Mouse (Mus musculus) cortical plate, adult 2 months (tissue): ENCODE measurements at regions not wholly inside any gene's neighbourhood (a gene's known extent, or its start where the extent isn't known, plus 50 kb on each side); places are given as distances from the start of the nearest gene placed in this dataset.

Experiments used
- H3K27ac ChIP-seq: fragments of 200-500 bp; 2 replicates; pipeline ENCODE4 v1.5.1; 2012; ENCODE audit warnings: low read length, control low read depth, inconsistent platforms; ENCODE audit not compliant: insufficient read depth
- H3K4me1 ChIP-seq: fragments of 200-500 bp; 2 replicates; pipeline ENCODE4 v1.6.1; 2011; ENCODE audit warnings: low read length; ENCODE audit not compliant: control insufficient read depth, insufficient read depth
- H3K4me3 ChIP-seq: fragments of 200-500 bp; 2 replicates; pipeline ENCODE4 v1.5.1; 2011; ENCODE audit warnings: mild to moderate bottlenecking, low read length, control low read depth; ENCODE audit not compliant: insufficient read depth
- CTCF ChIP-seq: fragments of 200-500 bp; IDR thresholded peaks from 2 replicates; pipeline ENCODE4 v1.5.1; 2011; ENCODE audit warnings: mild to moderate bottlenecking, control low read depth, low read length; ENCODE audit not compliant: insufficient read depth; ENCODE audit errors: extremely low read depth
- POLR2A ChIP-seq: fragments of 200-500 bp; IDR thresholded peaks from 2 replicates; pipeline ENCODE4 v1.6.1; 2011; ENCODE audit warnings: mild to moderate bottlenecking, low read length, control low read depth; ENCODE audit not compliant: insufficient read depth; ENCODE audit errors: extremely low read depth

DNA sequence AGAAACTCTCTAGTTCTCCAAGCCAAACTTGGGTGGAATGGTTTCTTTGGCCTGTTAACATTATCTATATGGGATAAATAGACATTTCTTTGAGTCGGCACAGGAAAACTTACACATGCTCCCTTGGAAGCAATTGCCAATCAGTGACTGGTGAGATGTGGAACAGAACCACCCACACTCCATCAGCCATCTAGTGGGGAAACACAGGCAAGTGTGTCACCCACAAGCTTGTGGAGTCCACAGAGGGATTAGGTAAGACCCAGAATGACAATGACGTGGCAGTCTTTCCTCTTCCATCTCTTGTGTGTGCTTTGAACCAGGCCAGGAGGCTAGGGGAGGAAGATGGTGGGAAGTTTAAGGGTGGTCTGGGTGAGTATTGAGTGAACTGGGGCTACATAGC lies 257.5 kb upstream of the Gadl1 start:
- Histone ChIP-seq H3K4me1 (no peaks in the 10 kb centered on the region), H3K4me3 (no peak overlapping the region), H3K27ac (no peak overlapping the region)
- TF ChIP-seq CTCF (no peak), POLR2A (no peak)

DNA sequence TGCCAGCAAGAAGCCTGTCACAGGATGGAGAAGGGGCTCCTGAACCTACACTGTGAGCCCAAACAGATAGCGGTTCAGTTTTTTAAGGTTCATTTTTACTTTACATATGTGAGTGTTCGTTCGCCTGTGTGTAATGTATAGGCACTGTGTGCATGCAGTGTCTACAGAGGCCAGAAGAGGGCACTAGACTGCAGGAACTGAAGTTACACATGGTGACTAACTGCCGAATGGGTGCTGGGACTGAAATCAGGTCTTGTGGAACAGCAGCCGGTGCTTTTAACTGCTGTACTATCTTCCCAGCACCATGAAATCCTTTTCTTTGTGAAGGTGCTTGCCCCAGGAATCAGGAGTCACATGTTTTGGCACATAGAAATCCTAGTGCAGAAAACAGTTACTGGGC lies 256.1 kb upstream of the Gadl1 start:
- TF ChIP-seq CTCF (no peak), POLR2A (no peak)
- Histone ChIP-seq H3K27ac (no peak overlapping the region), H3K4me1 (no peaks in the 10 kb centered on the region), H3K4me3 (no peak overlapping the region)

DNA sequence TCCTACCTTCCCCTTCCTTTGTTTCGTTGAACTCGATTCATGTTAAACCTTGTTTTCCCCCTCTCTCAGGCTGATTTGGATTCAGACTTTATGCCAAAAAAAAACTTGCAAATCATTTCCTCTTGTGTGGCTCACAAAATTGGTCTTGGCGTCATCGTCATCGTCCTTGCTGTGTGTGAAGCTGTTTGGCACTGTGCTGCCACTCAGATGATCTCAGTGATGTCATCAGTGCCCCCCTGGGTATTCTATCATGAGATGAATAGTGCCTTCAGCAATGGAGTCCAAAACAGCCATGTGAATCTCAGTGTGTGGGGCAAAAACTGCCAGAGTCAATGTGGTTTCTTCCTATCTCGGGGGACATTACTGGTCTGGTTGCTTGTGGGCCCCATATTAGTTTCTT lies 254.3 kb upstream of the Gadl1 start:
- H3K4me1 ChIP-seq: no peaks in the 10 kb centered on the region
- no peak overlapping the region for H3K27ac ChIP-seq
- no peak overlapping the region for H3K4me3 ChIP-seq
- TF ChIP-seq POLR2A (no peak), CTCF (no peak)

DNA sequence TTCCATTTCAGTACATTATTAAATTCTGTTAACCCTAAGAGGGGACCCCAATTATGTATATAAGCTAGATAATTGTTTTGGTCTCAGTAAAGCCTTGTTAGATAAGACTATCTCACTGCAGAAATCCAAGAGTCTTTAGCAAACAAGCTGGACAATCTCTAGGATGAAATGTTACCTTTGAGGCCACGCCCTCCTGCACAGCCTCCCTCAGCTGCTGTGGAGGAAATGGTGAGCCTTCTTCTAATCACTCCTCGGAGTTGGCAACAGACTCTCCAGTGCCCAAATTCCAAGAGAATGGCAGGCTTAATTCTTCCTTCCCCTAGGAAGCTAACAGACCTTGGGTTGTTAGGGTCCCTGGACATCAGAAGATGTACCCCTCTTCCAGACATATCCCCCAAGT lies 252.7 kb upstream of the Gadl1 start:
- Histone ChIP-seq H3K4me3 (no peak overlapping the region), H3K4me1 (no peaks in the 10 kb centered on the region), H3K27ac (no peak overlapping the region)
- TF ChIP-seq CTCF (no peak), POLR2A (no peak)

DNA sequence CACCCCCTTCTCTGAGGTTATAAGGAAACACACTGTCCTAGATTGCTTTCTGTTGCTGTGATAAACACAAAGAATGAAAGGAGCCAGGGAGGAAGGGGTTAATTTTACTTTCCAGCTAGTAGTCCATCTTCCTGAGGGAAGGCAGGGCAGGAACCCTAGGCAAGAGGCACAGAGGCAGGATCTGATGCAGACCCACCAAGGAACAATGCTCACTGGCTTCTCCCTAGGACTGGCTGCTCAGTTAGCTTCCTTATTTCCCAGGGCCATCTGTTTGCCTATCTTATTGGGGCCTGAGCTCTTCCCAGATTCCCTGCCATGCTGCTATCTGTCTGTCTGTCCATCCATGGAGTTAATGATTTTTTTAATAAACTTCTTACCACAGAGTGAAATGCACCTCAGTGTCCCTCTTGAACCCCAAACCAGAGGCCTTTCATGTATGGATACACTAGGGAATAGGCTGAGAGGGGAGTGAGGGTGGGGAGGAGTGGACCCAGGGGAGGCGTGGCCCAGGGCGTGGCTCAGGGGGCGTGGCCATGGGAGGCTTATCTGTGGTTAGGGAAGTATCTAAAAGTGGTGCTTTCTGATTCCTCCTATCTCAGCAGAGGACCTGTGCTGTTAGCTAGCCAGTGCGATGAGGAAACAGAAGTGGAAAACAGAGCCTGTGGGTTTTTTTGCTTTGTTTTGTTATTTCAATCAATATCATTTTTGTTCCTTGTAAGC lies 252.1 kb upstream of the Gadl1 start:
- H3K27ac ChIP-seq: no peak overlapping the region
- TF ChIP-seq CTCF: no peak
- TF ChIP-seq POLR2A: no peak
- H3K4me1 ChIP-seq: no peaks in the 10 kb centered on the region
- no peak overlapping the region for H3K4me3 ChIP-seq

DNA sequence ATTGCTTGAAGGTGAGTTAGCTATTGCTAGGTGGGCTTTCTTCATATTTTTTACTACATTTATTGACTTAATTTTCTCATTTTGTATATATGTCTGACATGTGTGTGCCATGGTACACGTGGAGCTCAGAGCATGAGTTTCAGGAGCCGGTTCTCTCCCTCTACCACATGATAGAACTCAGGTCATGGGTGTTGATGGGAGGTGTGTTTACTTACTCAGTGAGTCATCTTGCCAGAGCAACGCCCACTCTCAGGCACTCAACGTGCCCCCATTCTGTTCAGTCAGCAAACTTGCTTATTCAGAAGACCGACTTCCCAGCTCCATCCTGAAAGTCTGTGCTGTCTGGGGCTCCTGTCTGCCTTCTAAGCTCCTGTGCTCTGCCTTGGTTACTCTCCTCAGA lies 250.8 kb upstream of the Gadl1 start:
- no peak overlapping the region for H3K4me3 ChIP-seq
- H3K4me1 ChIP-seq: no peaks in the 10 kb centered on the region
- H3K27ac ChIP-seq: no peak overlapping the region
- TF ChIP-seq POLR2A (no peak), CTCF (no peak)

DNA sequence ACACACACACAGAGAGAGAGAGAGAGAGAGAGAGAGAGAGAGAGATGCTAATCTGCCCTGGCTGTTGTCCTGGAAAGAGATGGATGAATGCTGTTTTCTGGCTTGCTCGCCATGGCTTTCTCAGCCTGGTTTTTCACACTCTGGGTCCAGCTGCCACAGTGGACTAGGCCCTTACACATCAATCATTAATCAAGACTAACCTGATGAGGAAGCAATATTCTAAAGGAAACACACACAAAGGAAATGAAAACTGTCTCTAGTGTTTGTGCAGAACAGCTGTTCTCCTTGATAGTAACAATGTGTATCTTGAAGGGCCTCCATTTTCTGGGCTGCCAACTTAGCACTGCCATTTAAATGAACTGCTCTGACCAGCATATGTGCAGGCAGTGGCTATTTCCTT lies 248.9 kb upstream of the Gadl1 start:
- TF ChIP-seq CTCF (no peak), POLR2A (no peak)
- Histone ChIP-seq H3K4me1 (no peaks in the 10 kb centered on the region), H3K4me3 (no peak overlapping the region), H3K27ac (no peak overlapping the region)

DNA sequence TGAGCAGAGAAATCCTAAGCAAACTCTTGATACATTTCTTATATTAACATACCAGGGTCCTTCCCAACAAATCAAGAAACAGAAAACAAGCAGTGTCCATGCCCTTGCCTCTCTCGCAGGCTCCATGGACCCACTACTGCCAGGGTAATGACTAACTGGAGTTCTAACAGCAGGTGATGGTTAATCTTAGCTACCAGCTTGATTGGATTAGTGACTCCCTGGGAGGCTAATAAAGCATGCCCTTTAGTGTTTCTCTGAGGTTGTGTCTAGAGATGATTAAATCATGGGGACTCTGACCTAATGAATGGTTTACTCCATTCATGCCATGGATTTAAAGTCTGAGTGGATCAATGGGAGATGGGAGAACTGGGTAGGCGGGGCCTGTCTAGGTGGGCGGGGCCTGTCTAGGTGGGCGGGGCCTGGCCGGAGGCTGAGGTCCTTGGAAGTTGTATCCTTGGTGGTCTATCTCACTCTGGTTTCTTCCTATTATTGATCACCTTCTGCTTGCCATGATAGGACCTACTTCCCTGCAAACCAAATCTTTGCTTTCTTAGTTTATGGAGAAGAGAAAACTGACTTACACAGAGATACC lies 247.3 kb upstream of the Gadl1 start:
- H3K4me1 ChIP-seq: peaks cover 3% of the 10 kb centered on the region; the same call in 1 of the 2 replicates
- H3K4me3 ChIP-seq: no peak overlapping the region
- H3K27ac ChIP-seq: no peak overlapping the region
- TF ChIP-seq POLR2A (no peak), CTCF (no peak)

DNA sequence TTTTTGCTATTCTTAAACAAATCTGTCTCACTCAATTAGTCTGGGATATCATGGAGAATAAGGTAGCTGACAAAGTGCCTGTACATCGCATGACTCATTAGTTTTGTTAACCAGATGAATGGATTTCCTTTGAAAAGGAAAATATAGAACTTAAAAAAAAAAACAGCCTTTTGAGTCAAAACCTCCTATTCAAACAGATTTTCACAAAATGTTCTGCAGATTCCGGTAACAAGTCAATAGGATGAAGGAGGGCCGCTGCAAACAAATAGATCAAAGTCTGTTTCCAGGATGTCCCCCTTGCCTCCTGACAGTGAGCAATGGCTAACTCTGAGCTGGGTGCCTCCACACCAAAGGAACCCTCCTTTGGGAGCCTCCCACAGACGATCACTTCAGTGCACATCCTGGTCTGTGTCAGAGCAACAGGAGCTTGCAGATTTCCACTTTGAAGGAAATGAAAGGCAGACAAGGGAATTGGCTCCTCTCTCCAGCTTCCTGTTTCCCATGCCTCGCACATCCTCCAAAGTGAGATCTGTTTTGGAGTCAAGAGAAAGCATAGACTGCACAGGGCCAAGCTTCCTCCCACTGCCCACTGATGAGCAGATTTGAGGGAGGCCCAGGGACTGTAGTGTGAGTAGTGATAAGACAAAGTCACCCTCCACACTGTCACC lies 243.8 kb upstream of the Gadl1 start:
- no peak overlapping the region for H3K27ac ChIP-seq
- peaks cover 3% of the 10 kb centered on the region; the same call in 1 of the 2 replicates for H3K4me1 ChIP-seq
- TF ChIP-seq CTCF (no peak), POLR2A (no peak)
- no peak overlapping the region for H3K4me3 ChIP-seq

DNA sequence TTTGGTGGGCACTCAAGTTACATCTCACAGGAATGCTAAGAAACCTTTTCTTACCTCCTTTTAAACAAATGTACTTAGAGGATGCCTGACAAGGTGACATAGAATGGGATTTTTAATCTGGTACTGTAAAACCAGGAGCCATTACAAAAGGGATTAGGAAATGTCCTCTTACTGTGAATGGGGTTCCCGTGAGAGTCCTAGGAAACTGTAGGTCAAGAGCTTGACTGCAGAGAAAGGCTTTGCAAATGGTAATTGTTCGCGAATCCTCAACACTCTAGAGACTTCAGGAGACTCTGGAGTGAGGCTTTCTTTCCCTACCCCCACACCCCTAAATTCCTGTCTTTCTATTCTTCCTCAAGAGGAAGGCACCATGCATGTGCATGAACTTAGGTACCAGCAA lies 242.7 kb upstream of the Gadl1 start:
- Histone ChIP-seq H3K27ac (no peak overlapping the region), H3K4me3 (no peak overlapping the region), H3K4me1 (peaks cover 3% of the 10 kb centered on the region; the same call in 1 of the 2 replicates)
- no peak for TF ChIP-seq CTCF
- TF ChIP-seq POLR2A: no peak
